Mouse (Mus musculus) splenic B cell, adult 2 months (primary cell): ENCODE measurements around the gene Ppfibp1.

Source experiments
- DNase-seq: peaks from one replicate; pipeline ENCODE4 v3.0.0-alpha.2; 2011; ENCODE audit warnings: low read depth, low spot score
- H3K27me3 ChIP-seq: 2 replicates; pipeline ENCODE4 v1.6.1; 2012; ENCODE audit warnings: mild to moderate bottlenecking, low read length, moderate library complexity, mixed read lengths; ENCODE audit not compliant: control insufficient read depth, poor library complexity, insufficient read depth, severe bottlenecking
- H3K36me3 ChIP-seq: 2 replicates; pipeline ENCODE4 v1.6.1; 2012; ENCODE audit warnings: mild to moderate bottlenecking, low read length, moderate library complexity, mixed read lengths; ENCODE audit not compliant: control insufficient read depth, poor library complexity, insufficient read depth, severe bottlenecking

Ppfibp1 gene

DNA sequence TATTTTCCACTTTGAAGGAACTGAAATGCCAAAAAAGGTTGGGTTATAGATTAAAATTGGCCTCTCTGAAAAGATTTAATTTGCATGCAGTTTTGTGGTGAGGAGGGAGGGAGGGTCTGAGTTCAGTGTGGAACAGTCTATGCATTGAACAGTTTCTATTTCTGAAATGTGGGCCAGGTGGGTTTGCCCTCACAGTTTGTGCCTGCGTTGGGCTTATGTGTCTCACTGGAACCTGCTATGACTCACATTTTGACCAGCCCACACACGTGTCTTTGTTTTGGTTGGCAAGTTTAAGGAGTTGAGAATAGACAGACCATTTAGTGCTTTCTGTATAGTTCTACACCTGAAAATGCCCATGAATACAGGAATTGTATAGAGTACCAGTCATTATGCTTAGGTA, 5.6 kb downstream of the Ppfibp1 start:
- H3K27me3 ChIP-seq: no peaks in the 10 kb centered on the region
- DNase-seq: no peak

DNA sequence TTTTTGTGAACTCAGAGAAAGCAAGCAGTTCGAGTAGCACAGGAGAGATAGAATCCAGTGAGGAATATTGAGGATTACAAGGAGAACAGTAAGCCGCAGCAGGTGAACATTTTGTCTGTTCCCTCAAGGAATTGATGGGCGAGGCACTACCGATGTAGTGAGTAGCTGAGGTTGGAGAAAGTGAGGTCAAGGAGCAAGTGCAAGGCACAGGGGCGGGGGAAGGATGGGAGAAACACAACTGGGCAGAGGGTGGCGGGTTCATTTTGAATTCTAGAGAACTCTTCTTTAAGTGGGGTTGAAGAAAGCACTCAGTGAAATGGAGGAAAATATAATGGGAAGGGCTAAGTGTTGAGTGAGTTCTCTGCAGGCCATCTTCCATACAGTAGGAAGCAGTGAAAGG, 10.4 kb downstream of the Ppfibp1 start:
- Histone ChIP-seq H3K36me3 (no peaks in the 10 kb centered on the region), H3K27me3 (no peaks in the 10 kb centered on the region)
- DNase-seq: no peak

More for the DNA sequence above, 5.6 kb downstream of the Ppfibp1 start:
- H3K36me3 ChIP-seq: no peaks in the 10 kb centered on the region

DNA sequence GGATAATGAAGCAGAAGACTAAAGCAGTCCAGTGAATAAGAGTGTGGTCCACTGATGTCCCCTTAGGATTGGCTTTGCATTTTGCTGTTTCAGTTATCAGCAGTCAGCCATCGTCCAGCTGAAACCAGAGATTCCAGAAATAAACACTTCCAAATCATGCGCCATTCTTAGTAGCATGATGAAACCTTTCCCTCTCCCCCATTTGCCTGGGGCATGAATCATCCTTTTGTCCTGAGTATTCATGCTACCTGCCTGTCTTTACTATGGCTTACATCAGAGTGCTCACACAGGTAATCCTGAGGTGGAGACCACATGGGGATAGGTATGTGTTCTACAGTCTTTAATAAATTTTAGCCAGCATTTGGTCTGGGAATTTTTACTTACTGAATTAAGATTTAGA, 11.4 kb downstream of the Ppfibp1 start:
- no peaks in the 10 kb centered on the region for H3K27me3 ChIP-seq
- no peak for DNase-seq
- no peaks in the 10 kb centered on the region for H3K36me3 ChIP-seq

DNA sequence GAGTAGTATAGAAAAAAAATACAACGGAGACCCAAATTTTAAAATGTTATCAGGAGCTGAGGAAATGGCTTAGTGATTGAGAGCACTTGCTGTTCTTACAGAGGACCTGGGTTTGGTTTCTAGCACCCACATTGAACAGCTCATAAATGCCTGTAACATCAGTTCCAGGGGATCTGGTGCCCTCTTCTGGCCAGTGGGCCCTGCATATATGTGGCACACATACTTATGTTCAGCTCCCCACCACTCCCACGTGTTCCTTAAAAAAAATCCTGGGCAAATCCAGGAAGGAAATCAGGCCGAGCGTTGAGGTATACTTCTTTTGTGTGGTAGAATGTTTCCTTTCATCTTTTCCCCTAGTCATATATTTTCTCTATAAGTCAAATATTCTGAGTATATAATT, 13.6 kb downstream of the Ppfibp1 start:
- DNase-seq: no peak
- no peaks in the 10 kb centered on the region for H3K36me3 ChIP-seq
- H3K27me3 ChIP-seq: no peaks in the 10 kb centered on the region

DNA sequence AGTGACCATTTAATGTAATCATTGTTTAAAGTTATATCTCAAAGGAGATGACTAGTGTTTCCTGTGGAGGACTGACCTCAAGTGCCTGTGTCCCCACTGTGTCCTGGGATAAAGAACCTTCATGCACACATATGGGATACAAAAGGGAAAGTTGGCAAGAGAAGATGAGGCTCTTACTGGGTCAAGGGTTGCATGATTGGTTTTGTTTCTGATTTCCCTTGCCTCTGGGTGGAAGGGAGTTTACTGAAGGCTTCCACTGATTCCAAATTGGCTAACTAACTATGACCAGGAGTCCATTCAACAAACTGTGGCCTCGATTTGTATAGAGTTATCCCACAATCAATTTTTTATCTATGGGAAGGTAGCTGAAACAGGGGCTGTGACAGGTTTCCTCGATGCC, 15.3 kb downstream of the Ppfibp1 start:
- Histone ChIP-seq H3K27me3 (no peaks in the 10 kb centered on the region), H3K36me3 (no peaks in the 10 kb centered on the region)
- DNase-seq: no peak

DNA sequence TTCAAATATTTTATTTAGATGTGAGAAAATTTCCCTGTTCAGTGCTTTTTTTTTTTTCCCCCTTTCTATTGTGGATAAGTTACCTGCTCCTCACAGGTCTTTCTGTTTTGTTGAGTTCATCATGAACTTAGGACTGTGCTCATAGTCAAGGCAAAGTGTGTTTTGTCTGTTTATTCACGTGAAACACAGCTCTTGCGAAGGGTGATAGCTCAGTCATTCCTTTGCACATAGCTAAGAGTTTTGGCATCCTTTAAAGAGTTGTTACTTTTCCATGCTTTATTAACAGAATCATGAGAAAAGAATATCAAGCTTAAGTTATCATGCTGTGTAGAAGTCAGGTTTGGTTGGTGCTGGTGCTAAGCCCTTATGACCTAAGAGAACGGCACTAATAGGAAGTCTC, 16.4 kb downstream of the Ppfibp1 start:
- Histone ChIP-seq H3K36me3 (no peaks in the 10 kb centered on the region), H3K27me3 (no peaks in the 10 kb centered on the region)
- no peak for DNase-seq

DNA sequence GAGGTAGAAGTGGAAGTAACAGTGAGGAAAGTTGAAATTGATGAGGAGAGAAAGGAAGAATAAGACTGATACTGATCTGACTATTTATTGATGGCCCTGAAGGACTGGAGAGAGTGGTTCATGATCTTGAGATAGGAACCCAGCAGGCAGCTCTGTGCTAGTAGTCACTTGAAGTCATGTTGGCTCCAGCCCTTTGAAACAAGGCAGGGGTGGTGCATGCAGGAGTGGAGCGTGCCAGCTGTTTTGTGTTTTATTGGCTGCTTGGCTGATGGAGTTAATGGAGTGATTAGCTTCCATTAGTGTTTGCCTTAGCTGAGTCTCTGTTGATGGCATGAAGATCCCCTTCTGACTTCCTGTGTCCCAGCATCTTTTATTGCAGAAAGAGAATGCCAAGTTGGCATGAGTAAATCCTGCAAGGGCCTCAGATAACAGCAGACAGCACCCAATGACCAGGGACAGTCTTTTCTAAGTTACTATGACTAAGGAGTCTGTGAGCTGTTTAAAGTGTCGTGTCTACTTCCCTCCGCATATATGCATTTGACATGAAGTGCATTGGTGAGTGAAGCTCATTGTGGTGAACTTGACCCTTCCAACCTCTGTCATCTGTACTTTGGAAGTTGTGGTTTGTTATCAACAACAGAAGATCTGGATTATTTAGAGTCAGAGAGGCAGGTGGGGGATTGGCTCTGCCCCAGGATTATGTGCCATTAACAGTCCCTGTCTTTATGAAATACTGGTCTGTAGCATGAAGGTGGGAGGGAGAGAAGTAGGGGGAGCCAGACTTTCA, 17.9 kb downstream of the Ppfibp1 start:
- Histone ChIP-seq H3K27me3 (no peaks in the 10 kb centered on the region), H3K36me3 (no peaks in the 10 kb centered on the region)
- DNase-seq: no peak

DNA sequence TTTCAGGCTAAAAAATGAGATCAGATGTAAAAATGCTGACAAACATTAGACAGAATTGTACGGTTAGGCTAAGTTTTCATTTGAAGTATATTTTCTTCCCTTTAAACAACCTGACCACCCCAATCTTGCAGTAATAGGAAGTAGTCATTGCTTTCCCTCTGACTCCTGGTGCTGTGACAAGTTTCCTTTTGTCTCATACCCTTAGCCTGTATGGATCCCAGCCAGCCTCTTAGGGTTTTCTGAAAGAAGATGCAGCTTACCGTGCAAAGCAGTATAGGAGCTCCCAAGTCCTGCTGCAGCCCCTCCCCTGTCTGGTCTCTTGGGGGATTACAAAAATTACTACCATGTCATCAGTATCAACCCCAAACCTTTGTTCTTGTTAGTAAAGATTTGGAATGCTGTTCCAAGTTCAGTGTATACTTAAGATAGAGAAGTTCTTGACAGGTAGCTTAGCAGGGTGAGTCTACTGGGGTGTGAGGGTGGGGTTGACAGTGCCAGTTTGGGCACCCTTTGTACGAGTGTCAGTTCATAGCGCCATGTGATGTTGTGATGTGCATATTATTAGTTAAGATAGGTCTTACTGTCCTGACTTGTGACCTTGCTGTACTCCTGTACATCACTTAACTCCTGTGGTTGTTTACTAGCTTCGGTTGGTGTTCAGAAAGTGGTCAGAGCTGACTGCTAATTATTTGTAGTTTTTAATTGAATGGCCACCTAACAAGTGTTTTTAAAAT, 18.9 kb downstream of the Ppfibp1 start:
- no peak for DNase-seq
- H3K27me3 ChIP-seq: no peaks in the 10 kb centered on the region
- no peaks in the 10 kb centered on the region for H3K36me3 ChIP-seq

DNA sequence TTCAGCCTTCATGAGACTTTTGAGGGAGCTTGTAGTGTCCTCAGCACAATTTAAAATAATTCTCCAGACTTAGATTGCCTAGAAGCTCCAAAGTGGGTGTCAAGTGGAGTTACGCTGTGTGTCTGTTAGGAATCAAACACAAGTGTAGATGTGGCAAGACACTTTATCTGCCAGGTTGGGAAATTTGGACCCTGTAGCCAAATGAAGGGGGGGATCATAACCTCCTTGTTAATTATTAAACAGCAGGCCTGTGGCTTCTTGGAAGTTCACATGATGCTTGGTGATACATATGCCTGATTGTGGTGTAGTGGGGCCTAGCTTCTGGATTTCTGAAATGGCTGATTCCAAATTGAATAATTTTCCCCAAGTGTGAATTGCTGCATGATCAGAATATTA, 19.5 kb downstream of the Ppfibp1 start:
- Histone ChIP-seq H3K36me3 (no peaks in the 10 kb centered on the region), H3K27me3 (no peaks in the 10 kb centered on the region)
- no peak for DNase-seq

DNA sequence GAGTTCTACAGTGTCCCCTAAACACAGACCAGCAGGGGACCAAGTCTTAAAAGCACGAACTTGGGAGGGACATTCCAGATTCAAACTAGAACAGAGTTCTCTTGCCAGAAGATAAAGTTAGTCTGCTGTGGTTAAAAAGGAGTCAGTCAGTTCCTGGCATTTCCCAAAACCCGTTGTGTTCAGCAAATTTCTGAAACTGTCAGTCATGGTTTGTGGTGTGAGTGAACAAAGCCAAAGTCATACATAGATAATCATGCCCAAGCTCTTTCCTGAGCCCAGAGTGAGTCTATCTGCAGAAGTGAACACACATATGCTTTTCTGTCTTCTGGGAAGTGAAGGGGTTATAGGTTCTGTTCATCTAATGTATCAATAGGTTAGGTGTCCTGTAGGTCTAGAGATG, 20.5 kb downstream of the Ppfibp1 start:
- H3K36me3 ChIP-seq: no peaks in the 10 kb centered on the region
- DNase-seq: no peak
- H3K27me3 ChIP-seq: no peaks in the 10 kb centered on the region

DNA sequence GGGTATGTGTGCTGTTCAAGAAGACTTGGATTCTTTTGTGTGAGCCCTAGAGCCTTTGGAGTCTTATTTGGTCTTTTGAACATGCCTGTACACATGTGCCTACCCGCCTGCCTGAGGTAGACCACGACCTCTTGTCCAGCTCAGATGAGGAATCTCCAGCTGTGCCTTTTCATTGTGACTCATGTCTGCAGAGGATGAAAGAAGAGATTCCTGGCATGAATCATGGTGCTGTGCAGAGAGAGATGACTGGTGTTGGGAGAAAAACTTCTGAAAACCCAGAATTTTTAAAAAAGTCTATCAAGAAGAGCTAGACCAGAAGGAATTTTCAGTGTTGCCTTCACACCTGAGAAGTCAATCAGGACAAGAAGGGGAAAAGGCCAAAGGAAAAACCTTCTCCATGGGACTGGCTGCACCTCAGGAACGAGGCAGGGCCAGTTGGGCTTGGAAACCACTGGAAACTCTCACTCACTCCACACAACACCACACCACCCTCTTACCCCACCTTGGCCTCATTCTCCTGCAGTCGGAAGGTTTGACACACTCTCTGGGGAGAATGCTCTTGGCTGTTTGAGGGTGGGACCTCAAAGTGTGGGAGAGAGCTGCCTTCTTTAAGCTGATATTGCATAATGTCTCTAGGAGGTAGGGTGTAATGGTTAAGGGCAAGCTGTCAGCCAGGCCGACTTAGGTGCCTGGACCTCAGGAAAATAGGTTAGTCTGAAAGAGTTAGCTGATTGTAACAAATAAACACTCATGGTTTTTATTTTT, 21.6 kb downstream of the Ppfibp1 start:
- DNase-seq: no peak
- Histone ChIP-seq H3K36me3 (no peaks in the 10 kb centered on the region), H3K27me3 (no peaks in the 10 kb centered on the region)

DNA sequence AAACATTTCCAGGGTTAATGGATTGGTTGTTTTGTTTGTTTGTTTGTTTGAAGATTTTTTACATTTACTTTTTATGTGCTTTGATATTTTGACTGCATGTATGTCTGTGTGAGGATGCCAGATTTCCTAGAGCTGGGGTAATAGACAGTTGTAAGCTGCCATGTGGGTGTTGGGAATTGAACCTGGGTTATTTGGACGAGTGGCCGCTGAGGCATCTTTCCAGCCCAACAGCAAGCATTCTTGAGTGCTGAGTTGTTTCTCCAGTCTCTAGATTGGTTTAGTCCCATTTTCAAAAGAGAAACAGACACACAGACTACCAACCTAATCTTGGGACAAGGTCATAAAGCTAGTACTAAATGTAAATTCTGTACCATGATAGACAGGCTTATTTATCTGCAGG, 22.5 kb downstream of the Ppfibp1 start:
- DNase-seq: no peak
- H3K36me3 ChIP-seq: no peaks in the 10 kb centered on the region

DNA sequence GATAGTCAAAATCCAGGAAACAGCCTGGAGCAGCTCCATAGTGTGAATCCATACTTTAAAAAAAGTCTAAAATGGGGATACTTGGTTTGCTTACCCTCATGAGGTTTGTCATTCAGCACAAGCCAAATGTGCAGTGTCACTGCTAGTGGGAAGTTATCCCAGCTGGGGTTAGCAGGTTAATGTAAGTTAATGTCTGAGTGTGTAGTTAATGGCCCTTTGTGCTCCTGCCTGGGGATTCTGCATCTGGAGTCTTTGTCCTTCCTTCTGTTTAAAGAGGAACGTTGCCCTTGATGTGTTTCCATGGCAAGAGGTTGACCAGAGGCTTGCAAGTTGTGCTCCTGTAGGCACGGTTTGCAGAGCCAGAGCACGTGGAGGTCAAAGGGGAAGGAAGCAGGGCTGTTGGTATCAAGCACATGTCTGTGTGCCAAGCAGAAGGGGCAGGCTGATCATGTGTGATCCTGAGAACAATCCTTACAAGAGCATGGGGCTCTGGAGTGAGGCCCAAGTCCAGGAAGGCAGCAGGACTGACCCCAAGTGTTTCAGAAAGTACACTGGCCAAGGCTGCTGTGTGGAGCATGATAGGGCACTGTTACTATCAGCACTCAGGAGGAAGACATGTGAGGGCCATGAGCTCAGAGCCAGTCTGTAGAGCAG, 24.7 kb downstream of the Ppfibp1 start:
- H3K36me3 ChIP-seq: no peaks in the 10 kb centered on the region
- no peaks in the 10 kb centered on the region for H3K27me3 ChIP-seq
- no peak for DNase-seq

More for the DNA sequence above, 22.5 kb downstream of the Ppfibp1 start:
- no peaks in the 10 kb centered on the region for H3K27me3 ChIP-seq

DNA sequence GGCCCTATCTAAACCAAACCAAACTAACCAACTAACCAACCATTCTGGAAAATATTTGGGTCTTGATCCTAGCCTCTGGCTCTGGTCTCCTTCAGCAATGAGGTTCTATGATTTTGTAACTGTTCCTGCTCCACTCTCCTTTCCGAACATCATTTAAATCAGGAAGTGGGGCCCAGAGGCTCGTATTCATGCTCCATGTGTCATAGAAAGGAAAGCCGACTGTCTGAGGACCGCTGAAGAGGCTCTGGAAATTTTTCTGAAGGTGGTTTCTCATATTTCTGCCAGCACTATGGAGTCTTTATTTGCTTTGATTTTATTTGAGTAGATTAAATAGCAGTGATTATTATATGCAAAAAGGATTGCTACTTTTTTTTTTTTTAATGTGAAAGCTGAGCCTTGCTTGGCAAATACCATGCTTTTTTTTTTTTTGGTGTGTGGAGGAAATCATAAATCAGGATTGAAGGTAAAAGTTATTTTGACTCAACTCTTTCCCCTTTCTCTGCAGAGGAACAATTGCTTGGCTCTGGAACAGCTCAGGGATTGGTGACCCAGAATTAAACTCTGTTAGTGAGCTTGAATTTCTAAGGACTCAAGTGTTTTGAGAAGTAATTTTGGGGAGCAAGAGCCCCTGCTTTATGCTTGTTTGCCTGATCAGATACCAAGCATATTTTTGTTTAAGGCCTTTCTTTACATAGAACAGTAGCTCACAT, 25.4 kb downstream of the Ppfibp1 start:
- no peak for DNase-seq

More for the DNA sequence above, 25.4 kb downstream of the Ppfibp1 start:
- Histone ChIP-seq H3K27me3 (no peaks in the 10 kb centered on the region), H3K36me3 (no peaks in the 10 kb centered on the region)
